1 mouse cellular context compared by ENCODE assay signal in genomic region chr19:37374941-37375754, GRCm38 (mm10).
TF ChIP-seq lines count a peak whose summit lies in the region.

No protein-coding gene starts in this region.

TF ChIP-seq in MEL, 35 proteins besides CTCF, POLR2A, EP300 and RAD21 (continued from another document):
- TF ChIP-seq KAT2A (conservative IDR thresholded peaks at IDR 0.05; ENCODE audit: low read depth, low read length) (no peak), SIN3A (IDR thresholded peaks at IDR 0.05; ENCODE audit: low read length) (peak; percentile 72; the same call in 1 of the 2 replicates), RCOR1 (IDR thresholded peaks at IDR 0.05; ENCODE audit: low read depth, low read length) (peak; percentile 66; the same call in 1 of the 2 replicates), MYB (IDR thresholded peaks at IDR 0.05; ENCODE audit: low read depth, low read length) (no peak), GABPA (IDR thresholded peaks at IDR 0.05; ENCODE audit: low read depth, low read length) (no peak), ZNF384 (IDR thresholded peaks at IDR 0.05; ENCODE audit: low read depth, low read length) (peak; percentile 93), UBTF (IDR thresholded peaks at IDR 0.05; ENCODE audit: borderline replicate concordance, insufficient read depth, low read depth, low read length) (0 out of 2 replicates have a peak, but pooled peaks have one; percentile 17), MAFK (IDR thresholded peaks at IDR 0.05; ENCODE audit: borderline replicate concordance, low read depth, low read length) (no peak), BHLHE40 (IDR thresholded peaks at IDR 0.05; ENCODE audit: borderline replicate concordance, low read depth, low read length) (no peak)
TF ChIP-seq in MEL: peak in this region for 12.
